Mouse (Mus musculus) layer of hippocampus, adult 9-10 months (tissue): ENCODE measurements around the gene Gm8159.
"Not testable (repeated sequence)": the region's sequence is repeated elsewhere in the genome, so short reads cannot be mapped to it uniquely, and the experiment has no call there.

Source experiments
- DNase-seq: peaks from one replicate; pipeline ENCODE4 v3.0.0; 2022; ENCODE audit warnings: low spot score

The Gm8159 gene

DNA sequence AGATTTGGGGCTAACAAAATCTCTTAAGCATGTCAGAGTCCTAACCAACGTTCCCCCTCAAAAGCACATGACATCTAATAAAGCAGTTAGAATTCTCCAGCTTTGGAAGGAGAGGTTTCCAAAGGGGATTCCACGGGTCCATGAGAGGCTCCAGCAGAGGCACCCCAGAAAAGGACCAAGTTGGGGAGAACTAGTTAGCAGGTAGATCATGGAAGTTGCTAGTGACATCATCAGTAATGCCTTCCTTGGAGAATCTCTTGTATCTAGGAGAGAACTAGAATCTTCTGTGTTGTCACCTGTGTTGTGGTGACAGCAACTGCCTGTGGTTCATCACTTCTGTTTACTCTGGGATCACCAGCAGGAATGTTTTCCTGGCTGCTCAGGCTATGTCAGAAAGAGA is at the start of gene Gm8159:
Gene Gm8159, plus strand, starts transcription at position 301 of the 400 bp plus-strand sequence.
- DNase-seq, result not testable (repeated sequence)

DNA sequence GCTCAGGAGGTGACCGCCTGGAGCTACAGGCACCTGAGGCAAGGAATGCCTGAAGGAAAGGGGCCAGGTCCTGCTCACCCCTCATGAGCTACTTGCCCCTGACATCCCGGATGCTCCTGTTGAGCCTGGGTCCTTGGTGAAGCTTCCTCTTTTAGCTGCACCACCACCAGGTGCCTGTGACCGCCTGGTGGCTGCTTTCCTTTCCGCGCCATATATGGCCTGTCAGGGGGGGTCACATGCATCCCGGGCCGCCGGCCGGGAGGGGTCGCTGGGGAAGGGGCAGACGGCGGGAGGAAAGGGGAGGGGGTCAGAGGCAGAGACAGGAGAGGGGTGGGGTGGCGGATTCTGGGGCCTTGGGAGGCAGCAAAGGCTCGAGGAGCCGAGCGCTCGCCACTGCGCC is 17.2 kb downstream of the Gm8159 start:
- not testable (repeated sequence) for DNase-seq

DNA sequence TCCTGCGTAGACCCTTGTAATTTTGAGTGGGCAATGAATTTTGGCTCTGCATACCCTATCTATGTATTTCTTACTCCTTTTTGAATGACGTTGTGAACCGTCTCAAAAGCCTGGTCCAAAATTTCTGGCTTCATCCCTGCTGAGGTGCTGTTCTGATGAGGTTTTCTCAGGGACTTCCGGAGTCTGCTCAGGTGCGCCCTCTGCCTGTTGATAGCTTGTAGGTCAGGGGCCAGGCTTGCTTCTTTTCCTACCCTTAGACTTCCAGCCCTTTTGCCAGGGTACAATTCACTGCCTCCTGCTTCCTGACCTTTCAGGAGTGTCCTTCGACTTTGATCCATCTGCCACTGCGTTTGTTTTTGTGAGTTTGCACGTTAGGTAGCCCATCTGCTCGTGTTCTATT is 18.2 kb downstream of the Gm8159 start:
- DNase-seq, result not testable (repeated sequence)

DNA sequence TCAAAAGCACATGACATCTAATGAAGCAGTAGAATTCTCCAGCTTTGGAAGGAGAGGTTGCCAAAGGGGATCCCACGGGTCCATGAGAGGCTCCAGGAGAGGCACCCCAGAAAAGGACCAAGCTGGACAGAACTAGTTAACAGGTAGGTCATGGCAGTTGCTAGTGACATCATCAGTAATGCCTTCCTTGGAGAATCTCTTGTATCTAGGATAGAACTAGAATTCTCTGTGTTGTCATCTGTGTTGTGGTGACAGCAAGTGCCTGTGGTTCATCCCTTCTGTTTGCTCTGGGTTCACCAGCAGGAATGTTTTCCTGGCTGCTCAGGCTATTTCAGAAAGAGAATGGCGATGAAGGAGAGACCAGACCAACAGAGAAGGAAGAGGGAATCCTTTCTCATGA is 31.7 kb downstream of the Gm8159 start, which contains the start of gene Gm3239:
Gene Gm3239, plus strand, starts transcription at position 301 of the 400 bp plus-strand sequence.
- not testable (repeated sequence) for DNase-seq
